Comparison of ENCODE assay signal across 21 mouse cellular contexts in genomic region chr14:13948345-13948744, GRCm38 (mm10). TPM values are rescaled to one million over a fixed set of nuclear protein-coding genes. Genes with fewer than 3 reads are reported as not detected.
"Had no signal": no experiment of that assay in that cellular context is flagged by ENCODE, and none has a peak within 500 bp of the region (broad histone marks: within the 10 kb centered on the region; RNA-seq: fewer than 3 reads in every experiment).

No protein-coding gene starts in this region.

- H3K4me1 ChIP-seq: limb, embryonic 12.5 days; liver, embryonic 13.5 days; lung, embryonic 15.5 days; megakaryocyte, embryonic 14.5 days had no signal

- H3K27me3 ChIP-seq: limb, embryonic 12.5 days; liver, embryonic 13.5 days; lung, embryonic 15.5 days; megakaryocyte, embryonic 14.5 days had no signal

- H3K4me2 ChIP-seq: limb, embryonic 12.5 days; liver, embryonic 13.5 days; lung, embryonic 15.5 days had no signal

- ATAC-seq: liver, postnatal 0 days had no signal

- DNase-seq: kidney, adult 18-20 months; kidney, postnatal 10 days; kidney, postnatal 4 days; liver; liver, embryonic 13.5 days; liver, postnatal 0 days; lung, postnatal 14 days; midbrain, embryonic 14.5 days; right cerebral cortex, adult 18-20 months; right cerebral cortex, postnatal 25 days; thymus, postnatal 36 days had no signal

- H3K27ac ChIP-seq: layer of hippocampus, adult 2 months; limb, embryonic 12.5 days; liver, embryonic 13.5 days; lung, embryonic 15.5 days; macrophage had no signal

- H3K9me3 ChIP-seq: limb, embryonic 12.5 days; liver, embryonic 13.5 days; lung, embryonic 15.5 days had no signal

- H3K4me3 ChIP-seq: layer of hippocampus, adult 2 months; limb, embryonic 12.5 days; liver, embryonic 13.5 days; lung, embryonic 15.5 days; megakaryocyte, embryonic 14.5 days had no signal

- H3K9ac ChIP-seq: limb, embryonic 12.5 days; liver, embryonic 13.5 days; liver, postnatal 0 days; lung, embryonic 15.5 days had no signal

RNA-seq across cellular contexts. Expression of gene Gm281, which starts 34.1 kb away (rescaled TPM):
- polyA plus RNA-seq: kidney, embryonic 14.5 days; limb, embryonic 12.5 days; liver, embryonic 13.5 days; liver, postnatal 0 days; lung, embryonic 15.5 days; macrophage; midbrain, embryonic 14.5 days; neural tube, embryonic 11.5 days; small intestine, adult 2 months; stomach, embryonic 16.5 days; thymus, postnatal 0 days had no signal
